Mouse (Mus musculus) ES-Bruce4 (cell line): ENCODE data around the gene Eif2ak4.

ENCODE experiments used
- CTCF ChIP-seq: IDR thresholded peaks from one replicate; pipeline ENCODE4 v1.8.1; 2011; ENCODE audit warnings: low read depth, low read length
- EP300 ChIP-seq: IDR thresholded peaks from 2 replicates; pipeline ENCODE4 v1.6.1; 2011; ENCODE audit warnings: low read depth, low read length; ENCODE audit not compliant: insufficient read depth
- POLR2A ChIP-seq: IDR thresholded peaks from one replicate; pipeline ENCODE4 v1.8.1; 2011; ENCODE audit warnings: low read length; ENCODE audit not compliant: insufficient read depth

DNA sequence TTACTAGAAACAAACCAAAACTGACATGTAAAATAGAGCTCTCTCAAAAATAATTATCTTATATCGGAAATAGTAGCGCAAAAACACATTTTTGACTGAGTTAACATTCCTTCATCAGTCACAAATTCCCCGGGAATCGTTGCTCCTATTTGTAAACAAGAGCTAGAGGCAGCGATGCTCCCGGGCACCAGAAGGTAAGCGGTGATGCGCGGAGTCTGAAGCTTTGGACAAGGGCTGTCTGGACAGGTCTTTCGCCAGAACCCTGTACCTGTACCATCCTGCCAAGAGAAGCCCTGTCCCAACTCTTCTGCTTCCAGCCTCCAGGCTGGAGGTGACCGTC lies 15.9 kb upstream of the Eif2ak4 start:
- no peak for TF ChIP-seq CTCF
- no peak for TF ChIP-seq EP300
- no peak for TF ChIP-seq POLR2A
